Mouse (Mus musculus): ENCODE results near the gene Anapc7. TPM values are rescaled to one million over a fixed set of nuclear protein-coding genes. Genes with fewer than 3 reads are reported as not detected.

The Anapc7 gene
- total RNA-seq (2015) (16.5 and 18.2 TPM in 2 replicates), total RNA-seq (2017) (23.0 and 31.8 TPM in 2 replicates)

- peak; percentile 28 for ATAC-seq (replicated peaks; ENCODE audit: poor library complexity)
Observed at GRCm38 (mm10) chr5:122421271-122422068, at the start of gene Anapc7. Gene Anapc7, plus strand, starts transcription at chr5:122421693.

- peak; percentile 97 for ATAC-seq (replicated peaks; ENCODE audit: poor library complexity)
Observed at GRCm38 (mm10) chr5:122372192-122372769, 49.2 kb upstream of the Anapc7 start, which contains the start of gene Fam216a. Gene Fam216a, minus strand, starts transcription at chr5:122372364.

GRCm38 (mm10) chr5:122372878-122373277, 48.6 kb upstream of the Anapc7 start:
- ATAC-seq (replicated peaks; ENCODE audit: poor library complexity): no peak

GRCm38 (mm10) chr5:122377101-122377833, 44.2 kb upstream of the Anapc7 start:
- no peak for ATAC-seq (replicated peaks; ENCODE audit: poor library complexity)

GRCm38 (mm10) chr5:122378171-122378570, 43.3 kb upstream of the Anapc7 start:
- no peak for ATAC-seq (replicated peaks; ENCODE audit: poor library complexity)

- ATAC-seq (replicated peaks; ENCODE audit: poor library complexity): peak; percentile 99
Observed at GRCm38 (mm10) chr5:122379374-122380155, 41.9 kb upstream of the Anapc7 start.

- no peak for ATAC-seq (replicated peaks; ENCODE audit: poor library complexity)
Observed at GRCm38 (mm10) chr5:122390006-122390405, 31.5 kb upstream of the Anapc7 start.

- no peak for ATAC-seq (replicated peaks; ENCODE audit: poor library complexity)
Observed at GRCm38 (mm10) chr5:122390671-122391070, 30.8 kb upstream of the Anapc7 start.

- no peak for ATAC-seq (replicated peaks; ENCODE audit: poor library complexity)
Observed at GRCm38 (mm10) chr5:122391178-122391785, 30.2 kb upstream of the Anapc7 start.

GRCm38 (mm10) chr5:122391786-122392180, 29.7 kb upstream of the Anapc7 start, which contains the start of gene Arpc3:
Gene Arpc3, plus strand, starts transcription at chr5:122391878.
- peak; percentile 97 for ATAC-seq (replicated peaks; ENCODE audit: poor library complexity)

- ATAC-seq (replicated peaks; ENCODE audit: poor library complexity): peak; percentile 28
Observed at GRCm38 (mm10) chr5:122392227-122393004, 29.1 kb upstream of the Anapc7 start.

- peak; percentile 67 for ATAC-seq (replicated peaks; ENCODE audit: poor library complexity)
Observed at GRCm38 (mm10) chr5:122393887-122394286, 27.6 kb upstream of the Anapc7 start.

GRCm38 (mm10) chr5:122396791-122397190, 24.7 kb upstream of the Anapc7 start:
- peak; percentile 52 for ATAC-seq (replicated peaks; ENCODE audit: poor library complexity)

GRCm38 (mm10) chr5:122397495-122397894, 24.0 kb upstream of the Anapc7 start:
- ATAC-seq (replicated peaks; ENCODE audit: poor library complexity): no peak

- no peak for ATAC-seq (replicated peaks; ENCODE audit: poor library complexity)
Observed at GRCm38 (mm10) chr5:122399871-122400270, 21.6 kb upstream of the Anapc7 start.

GRCm38 (mm10) chr5:122400628-122401302, 20.7 kb upstream of the Anapc7 start:
- no peak for ATAC-seq (replicated peaks; ENCODE audit: poor library complexity)

- ATAC-seq (replicated peaks; ENCODE audit: poor library complexity): peak; percentile 71
Observed at GRCm38 (mm10) chr5:122401303-122401640, 20.2 kb upstream of the Anapc7 start.

GRCm38 (mm10) chr5:122402160-122402559, 19.3 kb upstream of the Anapc7 start:
- ATAC-seq (replicated peaks; ENCODE audit: poor library complexity): no peak

GRCm38 (mm10) chr5:122402772-122403171, 18.7 kb upstream of the Anapc7 start:
- no peak for ATAC-seq (replicated peaks; ENCODE audit: poor library complexity)

Measured in megakaryocyte progenitor cell, adult 5-6 weeks (primary cell).